Mouse (Mus musculus) CH12.LX (cell line): ENCODE data around the gene Wbp1l.

Experiments used
- CTCF ChIP-seq, 2 experiments: IDR thresholded peaks in 1 of 2; conservative IDR thresholded peaks in 1 of 2; 2 replicates each; pipeline ENCODE4 v1.5.1; 2011 to 2012; ENCODE audit warnings: low read depth in 2 of 2, low read length in 2 of 2, improper control_type of control experiment in 1 of 2, inconsistent platforms in 1 of 2, mild to moderate bottlenecking in 1 of 2, moderate library complexity in 1 of 2
- EP300 ChIP-seq: IDR thresholded peaks from 2 replicates; pipeline ENCODE4 v1.6.1; 2011; ENCODE audit warnings: low read length, improper control_type of control experiment
- ETS1 ChIP-seq: conservative IDR thresholded peaks from 2 replicates; pipeline ENCODE4 v1.6.1; 2012; ENCODE audit warnings: low read depth, mild to moderate bottlenecking, inconsistent platforms, low read length, improper control_type of control experiment, moderate library complexity
- MAZ ChIP-seq: IDR thresholded peaks from 2 replicates; pipeline ENCODE4 v1.6.1; 2012; ENCODE audit warnings: low read depth, mild to moderate bottlenecking, inconsistent platforms, low read length, improper control_type of control experiment, moderate library complexity
- POLR2A ChIP-seq: IDR thresholded peaks from 2 replicates; pipeline ENCODE4 v1.6.1; 2011; ENCODE audit warnings: low read depth, mild to moderate bottlenecking, improper control_type of control experiment, low read length
- POLR2AphosphoS2 ChIP-seq: IDR thresholded peaks from 2 replicates; pipeline ENCODE4 v1.6.1; 2011; ENCODE audit warnings: low read depth, low read length, improper control_type of control experiment
- SMC3 ChIP-seq: IDR thresholded peaks from 2 replicates; pipeline ENCODE4 v1.6.1; 2011; ENCODE audit warnings: low read depth, low read length, improper control_type of control experiment
- USF1 ChIP-seq: IDR thresholded peaks from 2 replicates; pipeline ENCODE4 v1.6.1; 2014; ENCODE audit warnings: low read depth, mild to moderate bottlenecking, inconsistent platforms, low read length, improper control_type of control experiment
- ZNF384 ChIP-seq: IDR thresholded peaks from 2 replicates; pipeline ENCODE4 v1.6.1; 2012; ENCODE audit warnings: low read depth, low read length, improper control_type of control experiment, inconsistent platforms

DNA sequence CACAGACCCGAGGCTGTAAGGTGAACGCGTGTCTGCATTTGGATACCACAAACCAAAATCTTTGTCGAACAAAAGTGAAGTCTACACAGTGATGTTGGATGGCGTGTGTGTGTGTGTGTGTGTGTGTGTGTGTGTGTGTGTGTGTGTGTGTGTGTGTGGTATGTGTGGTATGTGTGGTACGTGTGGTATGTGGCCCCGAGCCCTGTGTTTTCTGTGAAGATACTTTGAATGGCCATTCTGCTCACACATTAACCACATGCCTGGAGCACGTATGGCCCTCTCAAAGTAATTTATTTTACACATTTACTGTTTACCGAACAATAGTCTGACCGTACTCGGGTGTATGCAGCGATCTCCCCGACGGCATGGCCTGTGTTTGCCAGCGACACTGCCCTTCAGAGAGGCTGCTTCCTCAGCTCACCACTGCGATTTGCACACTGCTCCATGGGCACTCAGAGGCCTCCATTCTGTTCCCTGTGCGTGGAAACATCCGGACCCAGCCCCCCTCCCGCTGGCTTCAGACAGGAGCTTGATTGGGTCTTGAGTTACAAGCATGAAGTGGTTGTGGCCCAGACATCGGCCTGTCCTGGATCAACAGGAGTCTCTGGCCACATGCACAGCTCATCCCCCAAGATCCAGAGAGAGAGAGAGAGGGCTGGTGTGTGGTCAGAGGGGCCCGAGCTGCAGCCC is 57.4 kb downstream of the Wbp1l start:
- no peak for TF ChIP-seq CTCF (conservative IDR thresholded peaks at IDR 0.05 in 1 of 2, IDR thresholded peaks at IDR 0.05 in 1 of 2; ENCODE audit: low read depth in 2 of 2, low read length in 2 of 2)
- TF ChIP-seq ZNF384: no peak
- no peak for TF ChIP-seq EP300
- TF ChIP-seq MAZ: no peak
- no peak for TF ChIP-seq USF1
- no peak for TF ChIP-seq POLR2A
- TF ChIP-seq ETS1: no peak
- no peak for TF ChIP-seq POLR2AphosphoS2
- TF ChIP-seq SMC3: no peak
